Mouse (Mus musculus): ENCODE measurements around the gene Izumo1. TPM values are rescaled to one million over a fixed set of nuclear protein-coding genes. Genes with fewer than 3 reads are reported as not detected.

Izumo1 gene
- total RNA-seq (2017) = 1.0 TPM in 1 of 2 replicates, not detected in the other

DNA sequence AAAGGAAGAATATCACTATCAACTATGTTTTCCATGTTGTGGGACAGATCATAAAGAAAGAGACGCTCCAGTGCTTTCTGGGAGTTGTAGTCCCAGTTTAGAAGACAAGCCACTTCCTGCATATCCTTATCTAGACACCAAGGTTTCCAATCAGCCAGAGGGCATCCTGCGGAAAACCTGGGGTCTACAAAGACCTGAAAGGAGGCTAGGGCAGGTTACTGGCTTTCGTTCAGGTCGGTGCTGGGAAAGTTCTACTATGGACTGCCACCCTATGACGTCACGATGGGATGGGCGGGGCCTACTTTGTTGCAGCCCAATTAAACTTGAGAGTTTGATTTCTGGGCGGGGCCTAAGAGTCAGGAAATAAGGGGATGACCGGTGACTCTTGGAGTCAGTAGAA lies at the start of gene Izumo1:
TSS of gene Izumo1 (plus strand) at position 369 of the 400 bp plus-strand sequence.
- ATAC-seq (replicated peaks; ENCODE audit: low read depth, poor library complexity, severe bottlenecking) = peak; percentile 52; the same call in 1 of the 2 replicates

DNA sequence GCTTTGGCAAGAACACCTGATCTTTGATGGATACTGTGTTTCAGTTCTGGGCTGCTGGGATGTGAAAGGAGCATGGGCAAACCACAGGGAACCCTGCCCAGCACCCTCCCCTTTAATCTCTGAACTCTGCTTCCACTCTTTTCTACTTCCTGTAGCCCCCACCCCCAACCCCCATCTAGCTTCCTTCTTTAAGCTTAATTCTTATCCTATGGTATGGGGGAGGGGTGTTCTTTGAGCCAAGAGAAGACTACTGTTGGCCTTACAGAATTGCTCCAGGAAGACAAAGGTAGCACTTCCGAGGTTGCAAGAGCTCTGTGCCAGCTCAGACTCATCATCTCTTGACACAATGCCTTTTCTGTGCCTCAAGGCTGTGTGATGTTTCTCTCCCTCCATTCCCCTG lies 49.6 kb upstream of the Izumo1 start:
- ATAC-seq (replicated peaks; ENCODE audit: low read depth, poor library complexity, severe bottlenecking) = no peak

DNA sequence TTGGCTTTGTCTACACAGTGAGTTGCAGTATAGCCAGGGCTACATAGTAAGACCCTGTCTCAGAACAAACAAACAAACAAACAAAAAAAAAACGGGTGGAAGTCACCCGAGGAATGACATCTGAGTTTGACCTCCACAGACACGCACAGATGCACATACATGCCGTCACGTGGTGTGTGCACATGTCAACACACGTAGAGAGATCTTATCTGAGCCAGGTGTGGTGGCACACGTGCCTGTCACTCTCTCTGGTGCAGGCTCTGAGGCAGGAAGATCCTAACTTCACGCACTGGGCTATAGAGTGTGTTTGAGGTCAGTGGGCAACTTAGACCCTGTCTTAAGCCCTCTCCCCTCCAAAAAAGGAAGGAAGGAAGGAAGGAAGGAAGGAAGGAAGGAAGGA lies 47.7 kb upstream of the Izumo1 start:
- no peak for ATAC-seq (replicated peaks; ENCODE audit: low read depth, poor library complexity, severe bottlenecking)

DNA sequence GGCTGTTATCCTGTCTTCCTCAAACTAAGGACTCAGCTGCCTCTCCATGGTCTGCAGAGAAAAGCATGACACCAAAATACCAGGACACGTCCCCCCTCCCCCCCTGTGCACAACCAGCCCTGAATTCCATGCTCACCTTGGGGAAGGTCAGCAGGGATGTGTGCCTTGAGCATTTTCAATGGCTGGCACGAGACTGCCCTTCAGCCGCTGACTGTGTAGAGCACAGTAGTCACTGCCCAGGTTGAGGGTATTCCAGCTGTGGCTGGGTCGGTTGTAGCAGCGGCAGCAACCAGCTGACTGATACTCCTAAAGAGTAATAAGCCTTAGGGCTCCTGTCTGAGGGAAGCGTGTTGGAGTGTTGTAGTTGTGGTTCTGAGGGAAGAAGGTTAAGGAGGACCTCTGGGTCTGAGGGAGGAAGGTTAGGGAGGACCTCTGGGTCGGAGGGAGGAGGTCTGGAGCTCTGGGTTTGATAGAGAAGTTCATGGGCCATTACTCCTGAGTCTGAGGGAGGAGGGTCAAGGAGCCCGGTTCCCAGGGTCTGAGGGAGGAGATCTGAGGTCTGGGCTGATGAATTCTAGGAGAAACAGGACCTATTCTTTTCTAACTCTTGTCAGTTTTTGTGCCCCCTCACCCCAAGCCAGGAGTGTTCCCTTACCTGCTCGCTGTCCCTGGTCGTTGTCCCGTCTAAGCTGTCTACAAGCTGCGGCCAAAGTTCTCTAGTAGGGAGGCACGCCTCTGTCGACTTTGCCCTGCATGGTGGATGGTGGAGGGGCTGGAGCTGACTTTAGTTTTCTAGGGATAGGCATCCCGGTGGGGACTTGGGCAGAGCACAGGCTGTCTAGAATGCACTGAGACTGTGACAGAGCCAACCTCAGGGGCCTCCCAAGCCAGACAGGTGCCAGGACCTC lies 46.9 kb upstream of the Izumo1 start:
- ATAC-seq (replicated peaks; ENCODE audit: low read depth, poor library complexity, severe bottlenecking) = no peak

DNA sequence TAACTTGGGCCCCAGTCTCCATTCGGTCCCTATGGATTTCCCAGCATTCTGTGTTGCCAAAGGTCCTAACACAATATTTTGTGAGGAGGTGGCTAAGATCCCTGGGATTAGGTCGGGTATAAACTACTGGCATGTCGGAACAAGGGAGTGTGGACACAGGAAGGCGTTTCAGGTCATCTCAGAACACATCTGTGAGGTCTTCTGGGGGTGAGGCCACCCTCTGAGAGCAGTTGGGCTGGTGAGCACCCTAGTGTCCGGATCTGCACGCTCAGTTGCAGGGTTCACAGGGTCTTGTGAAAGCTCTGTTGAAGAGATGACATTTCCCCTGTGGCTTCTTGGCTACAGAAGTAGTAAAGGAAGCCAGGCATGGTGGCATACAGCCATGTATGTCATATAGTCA lies 35.7 kb upstream of the Izumo1 start:
- no peak for ATAC-seq (replicated peaks; ENCODE audit: low read depth, poor library complexity, severe bottlenecking)

DNA sequence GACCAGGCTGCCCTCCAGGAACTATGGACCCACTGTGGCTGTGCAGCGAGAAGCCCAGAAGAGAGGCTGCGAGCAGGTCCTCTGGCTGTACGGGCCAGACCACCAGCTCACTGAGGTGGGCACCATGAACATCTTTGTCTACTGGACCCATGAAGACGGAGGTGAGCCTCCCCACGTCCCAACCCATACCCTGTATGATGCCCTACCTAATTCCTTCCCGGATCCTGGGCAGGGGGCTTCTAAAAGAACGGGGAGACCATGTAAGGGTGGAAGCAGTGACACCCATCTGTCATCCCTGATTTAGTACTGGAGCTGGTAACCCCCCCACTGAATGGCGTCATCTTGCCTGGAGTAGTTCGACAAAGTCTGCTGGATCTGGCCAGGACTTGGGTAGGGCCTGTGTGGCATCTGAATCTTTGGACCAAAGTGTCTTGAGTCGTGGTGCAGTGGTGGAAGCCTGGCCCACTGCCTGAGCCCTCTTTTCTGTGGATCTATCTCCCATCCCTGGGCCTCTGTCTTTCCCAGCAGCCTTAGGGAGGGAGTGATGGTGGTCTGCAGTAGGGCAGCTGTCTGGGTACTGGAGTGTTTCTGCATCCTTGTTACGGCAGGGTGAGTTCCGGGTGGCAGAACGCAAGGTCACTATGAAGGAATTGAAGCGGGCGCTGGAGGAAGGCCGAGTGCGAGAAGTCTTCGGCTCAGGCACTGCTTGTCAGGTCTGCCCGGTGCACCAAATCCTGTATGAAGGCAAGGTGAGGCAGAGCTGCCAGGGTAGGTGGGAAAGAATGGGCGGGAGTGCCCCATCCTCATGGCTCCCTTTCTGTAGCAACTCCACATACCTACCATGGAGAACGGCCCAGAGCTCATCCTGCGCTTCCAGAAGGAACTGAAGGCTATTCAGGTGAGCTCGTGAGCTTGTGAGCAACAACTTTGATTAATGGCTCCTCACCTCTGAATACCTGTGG lies 33.7 kb upstream of the Izumo1 start:
- no peak for ATAC-seq (replicated peaks; ENCODE audit: low read depth, poor library complexity, severe bottlenecking)

DNA sequence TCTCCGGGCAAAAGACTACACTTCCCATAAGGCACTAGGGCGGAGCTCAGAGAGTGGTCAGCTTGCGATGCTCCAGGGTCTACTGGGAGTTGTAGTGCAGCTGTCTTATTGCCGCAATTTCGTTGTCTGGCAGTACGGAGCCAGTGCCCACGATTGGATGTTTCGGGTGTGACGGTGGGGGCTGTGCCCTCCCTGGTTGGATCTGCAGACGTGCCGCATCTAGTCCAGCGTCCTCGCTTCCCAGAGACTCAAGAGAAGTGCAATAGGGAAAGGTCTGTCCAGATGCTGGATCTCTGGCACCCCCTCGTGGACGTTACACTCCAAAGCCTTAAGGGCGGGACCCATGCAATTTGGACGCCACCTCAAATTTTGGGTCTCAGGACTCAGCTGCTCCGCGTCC lies 32.4 kb upstream of the Izumo1 start:
- peak; percentile 86 for ATAC-seq (replicated peaks; ENCODE audit: low read depth, poor library complexity, severe bottlenecking)

DNA sequence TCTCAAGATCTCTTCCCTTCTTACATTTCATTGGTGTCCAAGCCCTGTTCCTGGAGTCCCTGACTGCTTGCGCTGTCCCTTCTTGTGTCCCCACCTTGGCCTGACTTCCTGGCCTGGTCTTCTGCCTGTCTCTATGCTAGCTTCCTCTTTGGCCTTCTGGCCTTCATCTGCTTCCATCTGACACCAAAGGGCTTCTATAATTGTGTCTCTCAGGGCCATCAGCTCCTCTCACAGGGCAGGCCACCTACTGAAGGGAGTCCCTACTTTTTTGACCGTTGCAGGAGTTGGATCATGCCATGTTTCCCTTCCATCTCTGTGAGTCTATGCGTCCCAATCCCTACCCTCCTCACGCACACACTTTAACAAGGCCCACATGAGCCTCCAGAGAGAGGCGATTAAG lies 31.7 kb upstream of the Izumo1 start:
- no peak for ATAC-seq (replicated peaks; ENCODE audit: low read depth, poor library complexity, severe bottlenecking)

DNA sequence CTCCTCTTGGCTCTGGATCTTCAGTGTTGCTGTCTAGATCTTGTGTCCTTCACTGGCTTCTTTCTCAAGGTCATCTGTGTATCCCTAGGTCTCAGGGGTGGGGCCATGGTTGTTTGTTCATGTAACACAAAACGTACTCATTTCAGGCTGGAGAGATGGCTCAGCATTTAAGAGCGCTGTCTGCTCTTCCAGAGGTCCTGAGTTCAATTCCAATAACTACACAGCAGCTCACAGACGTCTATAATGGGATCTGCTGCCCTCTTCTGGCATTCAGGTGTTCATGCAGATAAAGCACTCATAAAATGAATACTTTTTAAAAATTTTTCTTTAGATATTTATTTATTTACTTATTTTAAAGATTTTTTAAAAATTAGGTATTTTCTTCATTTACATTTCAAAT lies 30.7 kb upstream of the Izumo1 start:
- ATAC-seq (replicated peaks; ENCODE audit: low read depth, poor library complexity, severe bottlenecking) = no peak

DNA sequence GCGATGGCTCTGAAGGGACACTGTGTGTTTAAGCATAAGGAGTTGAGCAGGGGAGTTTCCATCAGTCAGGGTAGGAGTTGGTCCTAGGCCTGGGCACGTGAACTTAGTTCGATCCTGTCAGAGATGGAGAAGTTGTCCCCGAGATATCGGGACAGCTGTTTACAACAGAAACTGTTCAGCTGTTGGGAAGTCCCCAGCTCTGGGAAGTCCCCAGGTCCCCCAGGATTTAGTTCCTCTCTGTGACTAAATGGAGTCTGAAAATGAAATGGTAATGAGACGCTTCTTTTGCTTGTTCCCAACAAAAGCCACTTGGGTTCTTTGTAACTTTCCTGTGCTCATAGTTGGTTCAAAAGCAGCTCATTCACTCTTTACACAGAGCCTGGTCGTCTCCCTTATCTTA lies 29.7 kb upstream of the Izumo1 start:
- no peak for ATAC-seq (replicated peaks; ENCODE audit: low read depth, poor library complexity, severe bottlenecking)

DNA sequence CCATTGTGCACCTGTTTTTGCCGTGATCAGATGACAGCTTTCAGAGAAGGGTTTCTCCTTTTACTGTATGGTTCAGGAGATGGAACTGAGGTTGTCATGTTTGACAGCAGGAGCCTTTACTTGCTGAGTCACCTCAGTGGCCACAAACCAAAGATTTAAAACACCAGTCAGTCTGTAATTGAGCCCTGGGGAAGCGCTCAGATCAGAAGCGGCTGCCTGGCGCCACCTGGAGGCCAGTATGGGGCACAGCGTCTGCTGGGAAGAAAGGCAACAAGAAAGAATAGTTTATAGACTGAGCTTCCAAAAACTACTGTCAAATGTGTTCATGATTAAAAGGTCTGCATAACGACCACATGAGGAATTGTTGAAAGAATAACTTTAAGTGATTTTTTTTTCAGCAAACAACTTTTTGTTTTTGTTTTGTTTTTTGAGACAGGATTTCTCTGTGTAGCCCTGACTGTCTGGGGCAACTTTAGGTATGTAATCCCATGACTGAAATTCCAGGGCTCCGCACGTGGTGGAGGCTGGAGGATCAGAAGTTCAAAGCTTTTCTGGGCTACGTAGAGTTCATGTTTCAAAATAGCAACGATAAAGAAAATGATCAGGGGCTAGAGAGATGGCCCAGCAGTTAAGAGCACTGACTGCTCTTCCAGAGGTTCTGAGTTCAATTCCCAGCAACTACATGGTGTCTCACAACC lies 28.3 kb upstream of the Izumo1 start:
- peak; percentile 64 for ATAC-seq (replicated peaks; ENCODE audit: low read depth, poor library complexity, severe bottlenecking)

DNA sequence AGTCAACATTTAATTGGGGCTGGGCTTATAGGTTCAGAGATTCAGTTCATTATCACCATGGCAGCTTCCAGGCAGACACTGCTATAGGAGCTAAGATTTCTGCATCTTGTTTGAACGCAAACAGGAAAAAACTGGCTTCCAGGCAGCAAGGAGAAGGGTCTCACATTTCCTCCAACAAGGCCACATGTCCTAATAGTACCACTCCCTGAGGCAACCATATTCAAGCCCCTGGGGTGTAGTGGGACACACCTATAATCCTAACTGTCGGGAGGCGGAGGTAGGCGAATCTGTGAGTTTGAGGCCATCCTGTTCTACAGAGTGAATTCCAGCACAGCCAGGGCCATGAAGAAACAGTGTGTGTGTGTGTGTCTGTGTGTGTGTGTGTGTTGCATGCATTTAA lies 26.4 kb upstream of the Izumo1 start:
- ATAC-seq (replicated peaks; ENCODE audit: low read depth, poor library complexity, severe bottlenecking) = no peak

DNA sequence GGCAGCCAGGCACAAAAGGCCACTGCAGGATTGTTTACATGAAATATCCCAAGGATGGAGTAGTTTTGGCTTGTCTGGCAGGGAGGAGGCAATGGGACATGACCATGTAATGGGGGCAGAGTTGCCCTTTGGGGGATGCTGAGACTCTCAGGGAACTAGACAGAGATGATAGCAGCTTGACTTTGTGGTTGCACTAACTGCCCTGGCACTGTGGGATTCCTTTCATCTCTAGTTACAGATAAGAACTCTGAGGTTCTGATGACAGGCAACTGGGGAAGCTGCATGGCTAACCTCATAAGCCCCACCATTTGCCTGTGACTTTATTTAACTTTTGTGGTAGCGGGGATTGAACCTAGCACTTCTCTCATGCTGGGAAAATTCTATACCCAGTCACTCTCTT lies 25.5 kb upstream of the Izumo1 start:
- peak; percentile 26; the same call in 1 of the 2 replicates for ATAC-seq (replicated peaks; ENCODE audit: low read depth, poor library complexity, severe bottlenecking)

DNA sequence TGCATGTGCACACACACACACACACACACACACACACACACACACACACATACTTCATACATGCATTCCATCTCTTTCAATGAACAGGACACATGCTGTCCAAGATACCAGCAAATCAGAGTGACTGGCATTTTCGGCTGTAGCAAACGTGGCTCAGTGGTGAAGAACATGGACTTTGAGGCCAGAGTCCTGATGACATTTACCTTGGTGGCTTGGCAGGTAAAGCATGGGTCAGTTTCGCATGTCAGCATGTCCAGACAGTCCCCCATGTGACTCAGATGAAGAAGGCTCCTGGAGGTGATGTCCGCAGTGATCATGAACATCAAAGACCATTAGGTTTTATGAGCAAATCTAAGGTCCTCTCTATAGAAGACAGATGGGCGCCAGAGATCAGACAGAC lies 24.6 kb upstream of the Izumo1 start:
- no peak for ATAC-seq (replicated peaks; ENCODE audit: low read depth, poor library complexity, severe bottlenecking)

DNA sequence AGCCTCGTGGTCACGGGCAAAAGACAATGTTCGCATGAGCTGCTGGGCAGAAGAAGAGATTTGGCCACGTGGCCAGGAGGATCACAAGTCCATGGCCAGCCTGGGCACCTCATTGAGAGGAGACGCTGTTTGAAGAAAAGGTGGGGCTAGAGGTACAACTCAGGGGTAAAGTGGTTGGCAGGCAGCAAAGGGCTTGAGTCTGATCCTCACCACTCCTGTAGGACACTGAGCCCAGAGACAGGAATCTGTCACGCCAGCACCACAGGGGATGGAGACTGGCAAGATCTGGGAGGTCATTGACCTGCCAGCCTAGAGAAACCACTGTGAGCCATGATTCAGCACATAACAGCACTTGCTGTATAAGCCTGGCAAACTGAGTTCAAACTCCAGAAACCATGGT lies 24.1 kb upstream of the Izumo1 start:
- no peak for ATAC-seq (replicated peaks; ENCODE audit: low read depth, poor library complexity, severe bottlenecking)

DNA sequence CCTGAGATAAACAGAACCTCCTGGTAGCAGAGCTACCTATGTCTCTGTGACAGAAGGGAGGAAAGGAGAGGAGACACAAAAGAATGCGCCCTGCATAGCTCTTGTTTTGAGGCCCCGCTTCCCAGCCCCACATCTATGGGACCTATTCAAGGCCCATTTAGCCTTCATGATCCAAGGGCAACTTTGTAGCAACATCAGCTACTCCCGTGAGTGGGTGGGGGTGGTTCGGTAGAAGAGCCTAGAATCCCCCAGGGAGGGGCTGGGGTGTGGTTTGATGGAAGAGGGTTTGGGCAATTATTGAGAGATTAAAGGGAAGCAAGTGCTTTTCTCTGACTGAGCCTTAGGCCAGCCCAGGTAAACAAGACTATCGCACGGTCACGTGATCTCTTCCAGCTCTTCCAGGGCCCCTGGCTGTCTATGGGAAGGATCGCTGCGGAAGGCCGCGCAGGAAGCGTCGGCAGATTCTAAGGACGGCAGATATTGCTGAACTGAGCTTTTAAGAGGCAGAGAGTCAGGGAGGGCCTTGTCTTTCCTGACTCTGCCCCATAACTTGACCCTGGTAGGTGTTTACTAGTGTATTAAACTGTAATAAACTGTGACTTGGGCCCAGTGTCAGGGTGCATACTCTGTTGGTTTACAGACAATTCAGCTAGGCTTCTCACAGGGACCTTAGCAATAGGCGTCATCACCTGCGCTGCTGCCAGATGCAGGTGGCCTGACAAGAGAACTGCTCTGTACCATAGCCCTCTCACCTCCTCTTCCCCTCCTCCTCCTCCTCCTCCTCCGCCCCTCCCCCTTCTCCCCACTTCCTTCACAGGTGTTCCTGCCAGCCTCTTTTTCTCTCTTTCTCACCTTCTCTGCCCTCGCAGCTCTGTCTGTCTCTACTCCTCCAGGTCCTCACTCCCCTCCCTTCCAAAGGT lies 22.4 kb upstream of the Izumo1 start:
- ATAC-seq (replicated peaks; ENCODE audit: low read depth, poor library complexity, severe bottlenecking) = no peak

DNA sequence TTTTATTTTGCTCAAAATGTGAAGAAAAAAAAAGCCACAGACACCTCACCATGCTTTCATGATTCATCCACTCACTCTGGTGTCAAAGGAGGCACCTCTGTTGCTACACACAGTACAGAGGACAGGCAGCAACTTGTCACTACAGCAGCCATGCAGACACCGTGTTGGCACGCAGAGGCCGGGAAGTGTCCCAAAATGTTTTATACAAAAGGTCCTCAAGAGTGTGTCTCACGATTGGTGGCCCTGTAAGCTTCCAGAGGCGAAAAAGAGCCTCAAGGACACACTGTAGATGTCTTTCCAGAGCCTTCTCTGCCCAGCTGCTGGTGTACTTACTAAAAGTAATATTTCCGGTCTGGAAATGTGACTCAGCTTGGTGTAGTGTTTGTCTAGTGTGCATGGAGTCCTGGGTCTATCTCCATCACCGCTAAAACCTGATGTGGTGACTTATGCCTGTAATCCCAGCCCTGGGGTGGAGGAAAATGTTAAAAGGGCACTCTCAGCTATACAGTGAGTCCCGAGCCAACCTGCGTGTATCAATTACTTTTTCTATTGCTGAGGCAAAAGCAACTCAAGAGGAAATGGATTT lies 15.8 kb upstream of the Izumo1 start:
- no peak for ATAC-seq (replicated peaks; ENCODE audit: low read depth, poor library complexity, severe bottlenecking)

DNA sequence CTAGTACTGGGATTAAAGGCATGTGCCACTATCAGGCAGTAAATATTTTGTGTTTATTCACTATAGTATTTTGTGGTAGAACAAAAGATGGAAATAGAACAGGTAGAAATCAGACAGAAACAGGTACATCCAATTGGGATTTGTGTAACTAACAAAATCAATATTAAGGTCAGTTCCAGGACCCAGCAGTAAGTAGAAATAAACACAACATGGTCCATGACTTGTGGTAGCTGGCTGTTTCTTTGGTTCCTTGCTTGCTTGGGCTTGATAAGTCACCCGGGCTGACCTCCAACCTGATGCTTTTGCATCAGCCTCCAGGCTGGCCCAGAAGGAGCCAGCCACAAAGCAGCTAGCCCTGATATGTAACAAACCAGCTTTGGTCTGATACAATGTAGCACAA lies 12.1 kb upstream of the Izumo1 start:
- ATAC-seq (replicated peaks; ENCODE audit: low read depth, poor library complexity, severe bottlenecking) = no peak

DNA sequence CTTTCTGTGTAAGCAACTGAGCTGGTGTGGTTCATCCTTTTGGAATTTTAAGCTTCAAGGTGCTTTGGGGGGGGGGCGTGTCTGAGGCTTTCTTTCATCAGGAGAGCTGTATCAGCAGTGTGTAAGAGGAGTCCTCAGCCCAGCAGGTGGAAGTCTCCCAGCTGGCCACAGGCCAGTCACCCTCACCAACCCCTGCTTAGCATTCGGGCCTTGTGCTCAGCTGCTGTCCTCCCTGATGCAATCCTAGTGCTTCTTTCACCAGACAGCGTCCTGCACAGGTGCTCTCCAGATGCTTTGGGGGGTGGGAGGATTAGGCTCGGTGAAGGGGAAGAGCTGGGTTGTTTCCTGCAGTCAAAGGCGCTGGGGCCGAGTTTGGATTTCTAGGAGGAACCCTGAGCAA lies 5.3 kb upstream of the Izumo1 start:
- ATAC-seq (replicated peaks; ENCODE audit: low read depth, poor library complexity, severe bottlenecking) = no peak
